Mouse (Mus musculus) liver, embryonic 15.5 days (tissue): ENCODE measurements around the gene Hormad2. TPM values are rescaled to one million over a fixed set of nuclear protein-coding genes. Genes with fewer than 3 reads are reported as not detected.

Source experiments
- ATAC-seq: fragments of 200-750 bp; cut with Nextera tagmentation; 2 replicates; pipeline ENCODE4 v1.8.0; 2017; ENCODE audit warnings: moderate number of reproducible peaks, mild to moderate bottlenecking, moderate library complexity; ENCODE audit not compliant: insufficient read depth
- H3K27ac ChIP-seq: fragments of 300-500 bp; sonication (generic); replicated peaks from 2 replicates; pipeline ENCODE4 v1.5.1; 2015; ENCODE audit warnings: mild to moderate bottlenecking, inconsistent platforms
- H3K27me3 ChIP-seq: fragments of 300-500 bp; sonication (generic); 2 replicates; pipeline ENCODE4 v1.6.1; 2015; ENCODE audit warnings: mild to moderate bottlenecking, inconsistent platforms
- H3K36me3 ChIP-seq: fragments of 300-500 bp; sonication (generic); replicated peaks from 2 replicates; pipeline ENCODE4 v1.6.1; 2015; ENCODE audit warnings: moderate library complexity, mild to moderate bottlenecking, inconsistent platforms
- H3K4me1 ChIP-seq: fragments of 300-500 bp; sonication (generic); replicated peaks from 2 replicates; pipeline ENCODE4 v1.6.1; 2015; ENCODE audit warnings: inconsistent platforms
- H3K4me2 ChIP-seq: fragments of 300-500 bp; sonication (generic); 2 replicates; pipeline ENCODE4 v1.6.1; 2015; ENCODE audit warnings: moderate library complexity, mild to moderate bottlenecking, inconsistent platforms
- H3K4me3 ChIP-seq: fragments of 300-500 bp; sonication (generic); replicated peaks from 2 replicates; pipeline ENCODE4 v1.5.1; 2015; ENCODE audit warnings: mild to moderate bottlenecking, inconsistent platforms
- H3K9ac ChIP-seq: fragments of 300-500 bp; sonication (generic); 2 replicates; pipeline ENCODE4 v1.6.1; 2015; ENCODE audit warnings: moderate library complexity, mild to moderate bottlenecking, inconsistent platforms
- H3K9me3 ChIP-seq: fragments of 300-500 bp; sonication (generic); replicated peaks from 2 replicates; pipeline ENCODE4 v1.6.1; 2016; ENCODE audit warnings: inconsistent platforms
- WGBS: fragments of 180-500 bp; shearing (Covaris S2); methylation state at CpG from one replicate; pipeline ENCODE4 v1.1.7; 2015; ENCODE audit warnings: mixed read lengths; ENCODE audit not compliant: insufficient replicate concordance; 5-methylcytosine and 5-hydroxymethylcytosine counted together
- polyA plus RNA-seq: library from polyadenylated mRNA; unstranded; fragments of >200 nt; fragmentation: Nextera tagmentation; extraction: Ambion mirVana; gene quantifications from 2 replicates; pipeline ENCODE4 v1.2.1, GENCODE M21; 2015

The Hormad2 gene
- polyA plus RNA-seq, 1 experiment from 2014 or later, result 0.18 TPM

DNA sequence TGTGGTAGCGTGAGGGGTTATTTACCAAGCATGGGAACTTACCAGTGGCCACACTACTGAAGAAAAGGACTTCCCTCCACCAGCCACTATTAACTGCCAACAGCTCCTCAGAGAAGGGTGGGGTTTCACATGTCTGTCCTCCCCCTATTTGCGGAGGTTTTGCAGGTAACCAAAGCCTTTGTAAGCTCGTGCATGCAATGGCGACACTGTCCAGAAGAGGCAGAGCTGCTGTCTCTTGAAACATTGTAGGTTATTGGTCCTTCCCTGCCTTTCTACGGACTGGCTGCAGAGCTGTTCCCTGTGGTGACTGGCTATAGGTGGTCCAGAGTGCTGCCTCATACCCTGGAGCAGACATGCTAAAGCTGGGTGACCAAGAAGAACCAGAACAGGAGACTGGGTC lies 28.2 kb upstream of the Hormad2 start:
- no peaks in the 10 kb centered on the region for H3K27me3 ChIP-seq
- ATAC-seq, result no peak
- H3K9ac ChIP-seq, result no peak overlapping the region
- H3K4me2 ChIP-seq, result no peak overlapping the region
- H3K4me3 ChIP-seq, result no peak overlapping the region
- no peak overlapping the region for H3K27ac ChIP-seq
- 61% methylated on average over 5 of the region's 5 CpGs for WGBS
- no peaks in the 10 kb centered on the region for H3K9me3 ChIP-seq
- H3K4me1 ChIP-seq, result no peaks in the 10 kb centered on the region; the same call in 1 of the 2 replicates
- no peaks in the 10 kb centered on the region for H3K36me3 ChIP-seq

DNA sequence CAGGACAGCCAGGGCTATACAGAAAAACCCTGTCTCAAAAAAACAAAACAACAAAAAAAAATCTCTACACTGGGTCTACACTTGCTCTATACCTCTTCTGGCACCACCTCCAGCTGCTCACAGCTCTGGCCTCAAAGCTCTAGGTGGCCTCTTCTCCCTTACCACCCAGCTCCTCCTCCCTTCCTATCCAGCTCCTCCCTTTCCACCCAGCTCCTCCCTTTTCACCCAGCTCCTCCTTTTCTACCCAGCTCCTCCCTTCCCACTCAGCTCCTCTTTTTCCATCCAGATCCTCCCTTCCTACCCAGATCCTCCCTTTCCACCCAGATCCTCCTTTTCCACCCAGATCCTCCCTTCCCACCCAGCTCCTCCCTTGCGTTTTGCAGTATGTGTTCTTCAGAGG lies 26.5 kb upstream of the Hormad2 start:
- ATAC-seq, result no peak
- no peak overlapping the region for H3K4me3 ChIP-seq
- no peaks in the 10 kb centered on the region for H3K36me3 ChIP-seq
- WGBS, result 74% methylated on average over 1 of the region's 1 CpGs
- H3K27me3 ChIP-seq, result peaks cover under 1% of the 10 kb centered on the region; the same call in 1 of the 2 replicates
- H3K9me3 ChIP-seq, result no peaks in the 10 kb centered on the region
- H3K4me1 ChIP-seq, result no peaks in the 10 kb centered on the region; the same call in 1 of the 2 replicates
- H3K27ac ChIP-seq, result no peak overlapping the region
- H3K4me2 ChIP-seq, result no peak overlapping the region
- H3K9ac ChIP-seq, result no peak overlapping the region

DNA sequence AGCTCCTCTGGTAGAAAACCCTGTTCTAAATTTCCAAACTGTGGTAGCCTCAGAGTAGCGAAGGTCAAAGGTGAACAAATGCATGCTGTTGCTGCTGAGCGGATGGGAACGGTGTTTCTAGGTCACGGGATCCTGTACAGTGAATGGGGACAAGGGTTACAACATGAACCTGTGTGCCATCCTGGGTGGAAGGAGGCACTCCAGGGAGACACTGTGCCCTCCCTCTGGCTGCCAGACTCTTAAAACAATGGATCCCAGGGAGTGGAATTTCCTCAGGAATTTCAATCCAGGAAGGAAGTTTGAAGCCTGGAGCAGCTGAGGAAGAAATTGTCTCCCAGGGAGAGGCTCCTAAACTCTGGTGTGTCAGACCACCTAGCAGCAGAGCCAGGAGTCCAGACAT lies 25.3 kb upstream of the Hormad2 start:
- H3K4me3 ChIP-seq, result no peak overlapping the region
- H3K27me3 ChIP-seq, result peaks cover 13% of the 10 kb centered on the region
- WGBS, result 50% methylated on average over 4 of the region's 4 CpGs
- no peak for ATAC-seq
- no peak overlapping the region for H3K27ac ChIP-seq
- H3K36me3 ChIP-seq, result no peaks in the 10 kb centered on the region
- no peaks in the 10 kb centered on the region for H3K9me3 ChIP-seq
- H3K4me2 ChIP-seq, result no peak overlapping the region
- H3K9ac ChIP-seq, result no peak overlapping the region
- no peaks in the 10 kb centered on the region; the same call in 1 of the 2 replicates for H3K4me1 ChIP-seq

DNA sequence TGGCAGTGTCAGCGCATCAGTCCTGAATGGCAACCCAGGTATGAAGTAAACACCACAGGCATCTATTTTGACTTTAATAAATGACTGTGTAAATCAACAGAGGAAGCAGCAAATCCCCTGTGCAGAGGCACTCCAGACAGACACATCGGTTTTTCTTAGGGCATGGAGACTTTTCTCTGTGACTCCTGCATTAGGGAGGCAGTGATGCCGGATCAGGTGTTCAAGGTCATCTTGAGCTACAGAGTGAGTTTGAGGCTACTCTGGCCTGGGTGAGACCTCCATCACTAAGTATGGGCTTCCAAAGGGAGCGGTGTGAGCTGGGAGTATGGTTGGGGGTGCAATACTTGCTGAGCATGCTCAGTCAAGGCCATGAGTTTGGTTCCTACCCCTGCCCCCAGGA lies 23.7 kb upstream of the Hormad2 start:
- Histone ChIP-seq H3K9me3 (no peaks in the 10 kb centered on the region), H3K4me2 (no peak overlapping the region), H3K36me3 (no peaks in the 10 kb centered on the region), H3K27ac (no peak overlapping the region), H3K9ac (no peak overlapping the region), H3K4me3 (no peak overlapping the region), H3K4me1 (no peaks in the 10 kb centered on the region; the same call in 1 of the 2 replicates), H3K27me3 (peaks cover 28% of the 10 kb centered on the region)
- no peak for ATAC-seq
- 79% methylated on average over 4 of the region's 4 CpGs for WGBS

DNA sequence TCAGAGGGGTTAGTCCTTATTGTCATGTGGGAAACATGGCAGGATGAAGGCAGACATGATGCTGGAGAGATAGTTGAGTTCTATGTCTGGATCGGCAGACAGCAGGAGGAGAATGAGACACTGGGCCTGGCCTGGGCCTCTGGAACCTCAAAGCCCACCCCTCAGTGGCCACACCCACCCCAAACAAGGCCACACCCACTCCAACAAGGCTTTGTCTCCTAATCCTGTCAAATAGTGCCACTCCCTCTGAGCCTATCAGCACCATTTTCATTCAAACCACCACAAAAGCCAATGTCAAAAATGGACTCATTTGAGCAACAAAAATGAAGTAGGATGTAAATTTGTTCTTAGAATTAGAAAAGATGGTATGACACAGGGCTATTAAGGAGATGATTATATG lies 23.3 kb upstream of the Hormad2 start:
- Histone ChIP-seq H3K27me3 (peaks cover 30% of the 10 kb centered on the region), H3K9ac (no peak overlapping the region), H3K36me3 (no peaks in the 10 kb centered on the region), H3K4me3 (no peak overlapping the region), H3K4me1 (no peaks in the 10 kb centered on the region; the same call in 1 of the 2 replicates), H3K27ac (no peak overlapping the region), H3K4me2 (no peak overlapping the region), H3K9me3 (no peaks in the 10 kb centered on the region)
- WGBS, result 78% methylated on average over 1 of the region's 1 CpGs
- ATAC-seq, result no peak

DNA sequence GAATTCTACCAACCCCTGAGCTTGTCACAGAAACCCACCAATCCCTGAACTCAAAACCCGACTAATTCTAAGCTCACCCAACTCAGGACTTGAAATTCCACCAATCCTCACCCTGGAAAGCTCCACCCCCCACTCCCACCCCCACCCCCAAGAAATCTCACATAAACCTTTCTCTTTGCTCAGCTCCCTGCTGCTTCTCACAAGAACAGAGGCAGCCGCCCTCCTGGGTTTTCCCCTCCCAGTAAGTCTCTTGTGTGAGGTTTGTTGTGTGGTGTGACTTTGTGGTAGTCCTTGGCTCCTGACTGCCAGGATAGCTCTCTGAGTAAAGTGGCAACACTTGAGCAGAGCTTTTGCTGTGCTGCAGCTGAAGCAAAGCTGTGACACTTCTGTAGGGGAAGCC lies 22.0 kb upstream of the Hormad2 start:
- no peak for ATAC-seq
- WGBS, result 55% methylated on average over 2 of the region's 2 CpGs
- no peaks in the 10 kb centered on the region for H3K36me3 ChIP-seq
- H3K9ac ChIP-seq, result no peak overlapping the region
- H3K27ac ChIP-seq, result no peak overlapping the region
- no peaks in the 10 kb centered on the region; the same call in 1 of the 2 replicates for H3K4me1 ChIP-seq
- peaks cover 31% of the 10 kb centered on the region for H3K27me3 ChIP-seq
- H3K4me3 ChIP-seq, result no peak overlapping the region
- H3K9me3 ChIP-seq, result no peaks in the 10 kb centered on the region
- no peak overlapping the region for H3K4me2 ChIP-seq

DNA sequence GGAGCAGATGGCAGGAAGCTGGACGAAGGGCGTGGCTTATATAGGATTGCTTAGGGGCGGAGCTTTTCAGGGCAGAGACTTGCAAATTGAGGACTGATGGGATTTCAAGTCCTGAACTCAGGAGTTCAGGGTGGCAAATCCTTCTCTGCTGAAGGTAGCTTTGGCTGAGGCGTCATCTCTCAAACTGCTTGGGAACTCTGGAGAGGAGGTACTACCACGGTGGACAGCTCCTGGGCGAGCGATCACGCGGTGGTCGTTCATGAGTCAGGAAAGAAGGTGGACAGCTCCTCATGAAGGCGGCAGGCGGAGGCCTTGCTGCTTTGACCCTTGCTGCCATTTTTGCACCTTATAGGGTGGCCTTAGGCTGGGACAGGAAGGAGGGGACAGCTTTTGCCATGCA lies 20.2 kb upstream of the Hormad2 start:
- ATAC-seq, result no peak
- peaks cover 37% of the 10 kb centered on the region for H3K27me3 ChIP-seq
- no peaks in the 10 kb centered on the region for H3K4me1 ChIP-seq
- no peak overlapping the region for H3K4me2 ChIP-seq
- no peak overlapping the region for H3K9ac ChIP-seq
- no peak overlapping the region for H3K4me3 ChIP-seq
- no peak overlapping the region for H3K27ac ChIP-seq
- 21% methylated on average over 12 of the region's 12 CpGs for WGBS
- no peaks in the 10 kb centered on the region for H3K9me3 ChIP-seq
- H3K36me3 ChIP-seq, result no peaks in the 10 kb centered on the region

DNA sequence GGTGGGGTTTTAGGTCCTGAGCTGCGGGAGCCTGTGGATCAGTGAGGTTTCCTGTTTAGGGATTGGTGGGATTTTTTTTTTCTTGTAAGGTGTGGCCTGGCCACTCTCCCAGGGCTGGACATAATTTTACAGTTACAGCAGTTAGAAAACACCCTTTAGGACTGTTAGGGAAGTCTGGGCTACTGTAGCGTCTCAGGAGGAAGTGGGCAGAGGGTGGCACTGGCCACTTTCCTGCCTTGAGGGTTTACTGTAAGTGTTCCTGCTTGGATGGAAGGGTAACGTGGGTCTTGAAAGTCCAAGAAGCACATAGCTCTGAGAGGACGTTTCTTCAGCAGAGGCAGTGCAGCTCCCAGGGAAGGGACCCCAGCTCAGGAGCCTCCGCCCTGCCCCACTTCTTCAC lies 19.7 kb upstream of the Hormad2 start:
- Histone ChIP-seq H3K9ac (no peak overlapping the region), H3K4me1 (no peaks in the 10 kb centered on the region), H3K9me3 (no peaks in the 10 kb centered on the region), H3K36me3 (no peaks in the 10 kb centered on the region), H3K4me3 (no peak overlapping the region), H3K27me3 (peaks cover 37% of the 10 kb centered on the region), H3K4me2 (no peak overlapping the region), H3K27ac (no peak overlapping the region)
- no peak for ATAC-seq
- 27% methylated on average over 5 of the region's 5 CpGs for WGBS

DNA sequence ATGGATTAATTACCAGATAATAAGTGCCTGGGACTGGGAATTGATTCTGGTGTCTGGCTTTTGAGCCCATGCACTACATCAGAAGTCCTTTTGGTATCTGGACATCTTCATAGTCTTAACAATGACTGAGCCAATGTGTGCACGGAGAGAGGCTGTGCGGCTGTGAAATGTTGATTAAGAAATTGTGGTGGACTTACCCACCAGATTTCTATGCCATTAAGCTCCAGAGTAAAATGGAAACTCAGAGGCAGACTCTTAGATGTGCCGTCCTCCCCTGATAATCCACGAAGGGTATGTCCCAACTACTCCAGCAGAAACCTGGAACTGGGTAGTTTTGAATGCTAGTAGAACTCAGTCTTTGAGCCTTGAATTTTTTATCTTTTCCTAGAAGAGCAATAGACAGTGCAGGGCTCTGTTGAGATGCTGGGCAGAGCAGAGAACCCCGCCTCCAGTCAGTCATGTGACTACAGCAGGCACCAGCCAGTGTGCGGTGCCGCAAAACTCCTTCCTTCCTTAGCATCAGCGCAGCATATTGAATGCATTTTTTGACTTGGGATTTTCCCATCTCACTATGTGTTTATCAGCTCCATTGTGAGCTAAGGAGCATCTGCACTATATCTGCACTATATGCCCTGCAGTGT lies 14.1 kb upstream of the Hormad2 start:
- H3K27ac ChIP-seq, result no peak overlapping the region
- ATAC-seq, result no peak
- H3K4me3 ChIP-seq, result no peak overlapping the region
- H3K36me3 ChIP-seq, result no peaks in the 10 kb centered on the region
- no peaks in the 10 kb centered on the region for H3K9me3 ChIP-seq
- 60% methylated on average over 8 of the region's 8 CpGs for WGBS
- peaks cover 19% of the 10 kb centered on the region for H3K27me3 ChIP-seq
- H3K4me1 ChIP-seq, result no peaks in the 10 kb centered on the region
- H3K4me2 ChIP-seq, result no peak overlapping the region
- no peak overlapping the region for H3K9ac ChIP-seq

DNA sequence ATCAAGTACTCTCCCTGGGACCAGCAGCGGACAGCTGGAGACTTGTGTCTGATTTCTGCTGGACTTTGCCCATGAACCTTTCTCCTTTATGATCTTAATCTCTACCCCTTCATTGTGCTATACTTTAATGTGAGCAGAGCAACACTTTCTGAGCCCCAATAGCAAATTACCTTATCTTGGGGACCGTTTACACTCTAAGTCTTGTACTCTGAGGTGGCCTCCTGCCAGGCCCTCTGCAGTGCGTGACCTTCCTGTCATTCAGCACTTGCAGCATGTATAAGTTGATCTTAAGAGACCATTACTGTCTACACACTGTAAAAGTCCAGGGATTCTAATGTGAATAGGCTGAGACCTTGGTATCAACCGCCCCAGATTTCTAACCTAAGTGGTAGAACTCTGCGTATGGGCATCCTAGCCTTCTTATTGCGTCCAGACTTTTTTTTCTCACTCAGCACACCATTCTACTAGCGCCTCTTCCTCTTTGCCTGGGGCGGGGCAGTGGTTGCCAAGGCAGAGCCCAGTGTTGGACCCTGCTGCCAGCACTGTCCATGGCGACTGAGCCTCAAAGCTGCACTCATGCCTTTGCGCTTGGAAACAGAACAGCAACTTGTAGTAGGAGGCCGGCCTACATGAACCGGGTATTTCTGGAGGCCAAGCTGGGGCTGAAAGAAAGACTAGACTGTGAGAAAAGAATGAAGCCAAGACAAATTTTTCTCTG lies 11.7 kb upstream of the Hormad2 start:
- Histone ChIP-seq H3K27me3 (peaks cover 10% of the 10 kb centered on the region), H3K27ac (no peak overlapping the region), H3K4me2 (no peak overlapping the region), H3K9me3 (no peaks in the 10 kb centered on the region), H3K4me3 (no peak overlapping the region), H3K9ac (no peak overlapping the region), H3K4me1 (no peaks in the 10 kb centered on the region), H3K36me3 (no peaks in the 10 kb centered on the region)
- ATAC-seq, result no peak
- 66% methylated on average over 12 of the region's 12 CpGs for WGBS

DNA sequence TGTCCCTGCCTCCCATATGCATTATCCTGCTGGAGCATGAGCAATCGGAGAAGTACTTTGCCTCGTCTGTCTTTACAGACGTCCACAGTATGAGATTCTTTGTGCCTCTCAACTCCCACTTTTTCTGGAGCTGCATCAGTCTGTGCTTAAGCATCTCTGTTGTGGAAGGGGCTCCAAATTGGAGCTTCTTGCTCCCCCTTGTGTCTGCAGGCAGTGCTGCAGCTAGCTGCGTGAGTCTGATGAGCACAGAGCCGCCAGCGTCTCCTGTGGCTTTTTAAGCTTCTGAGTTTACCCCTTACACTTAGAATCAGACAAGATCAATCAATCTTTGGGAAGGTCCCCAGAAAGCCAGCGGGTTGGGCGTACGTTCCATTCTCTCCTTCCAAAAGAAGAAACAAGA lies 10.2 kb upstream of the Hormad2 start:
- 0 out of 2 replicates have a peak, but pooled peaks have one; percentile 31 for ATAC-seq
- Histone ChIP-seq H3K27ac (no peak overlapping the region), H3K9me3 (no peaks in the 10 kb centered on the region), H3K4me2 (no peak overlapping the region), H3K9ac (no peak overlapping the region), H3K4me1 (no peaks in the 10 kb centered on the region), H3K4me3 (no peak overlapping the region), H3K36me3 (no peaks in the 10 kb centered on the region), H3K27me3 (peaks cover 7% of the 10 kb centered on the region; the same call in 1 of the 2 replicates)
- WGBS, result 18% methylated on average over 9 of the region's 9 CpGs
